Mouse (Mus musculus) left cerebral cortex, postnatal 36 days (tissue): ENCODE results near the gene Fam71f1. TPM values are rescaled to one million over a fixed set of nuclear protein-coding genes. Genes with fewer than 3 reads are reported as not detected.

Source experiments
- total RNA-seq, 2 experiments: library from RNA; stranded (reverse); gene quantifications; 2 replicates each; pipeline ENCODE4 v1.2.3; 2021

Gene Fam71f1
- total RNA-seq, 2 experiments from 2014 or later, result not detected

Other genes with a start within 250 kb of the Fam71f1 start
- gene Rbm28, start 154.1 kb upstream of the Fam71f1 start, total RNA-seq, result 10 to 100 TPM; 32.1 to 57.4 TPM
- gene Prrt4, start 139.6 kb upstream of the Fam71f1 start, total RNA-seq, result 1 to 10 TPM; 2.9 to 3.1 TPM
- gene Impdh1, start 102.8 kb upstream of the Fam71f1 start, total RNA-seq, result 10 to 100 TPM; 63.5 to 69.7 TPM
- gene Hilpda, start 46.7 kb upstream of the Fam71f1 start, total RNA-seq, result 1 to 10 TPM; 6.5 to 7.5 TPM
- under 1 TPM; 0.32 to 0.79 TPM for gene Fam71f2, start 39.5 kb upstream of the Fam71f1 start, total RNA-seq
- gene Calu, start 28.9 kb downstream of the Fam71f1 start, total RNA-seq, result 10 to 100 TPM; 65.3 to 66.4 TPM
- gene Opn1sw, start 69.3 kb downstream of the Fam71f1 start, total RNA-seq, result under 1 TPM in 1 of 2 experiments, not detected in 1; 0.17 TPM
- 10 to 100 TPM; 90.3 to 90.4 TPM for gene Ccdc136, start 77.2 kb downstream of the Fam71f1 start, total RNA-seq
- gene Flnc, start 114.1 kb downstream of the Fam71f1 start, total RNA-seq, result 1 to 10 TPM; 1.7 to 2.0 TPM
- gene Atp6v1f, start 148.6 kb downstream of the Fam71f1 start, total RNA-seq, result 100 to 1,000 TPM; 229 to 263 TPM
- under 1 TPM; 0.49 to 0.63 TPM for gene Atp6v1fnb, start 152.3 kb downstream of the Fam71f1 start, total RNA-seq
- 1 to 10 TPM in 1 of 2 experiments, under 1 TPM in 1; 0.54 to 1.9 TPM for gene Kcp, start 188.8 kb downstream of the Fam71f1 start, total RNA-seq
- gene Irf5, start 207.5 kb downstream of the Fam71f1 start, total RNA-seq, result 1 to 10 TPM; 4.4 to 4.7 TPM